Mouse (Mus musculus) CH12.LX (cell line): Measurements from ENCODE around the gene Trim44. TPM values are rescaled to one million over a fixed set of nuclear protein-coding genes. Genes with fewer than 3 reads are reported as not detected.

Source experiments
- DNase-seq: peaks from one replicate; pipeline ENCODE4 v3.0.0-alpha.2; 2013; ENCODE audit errors: extremely low read depth
- H3K27ac ChIP-seq: 2 replicates; pipeline ENCODE4 v1.5.1; 2012; ENCODE audit warnings: low read depth, mild to moderate bottlenecking, control low read depth, moderate library complexity; ENCODE audit not compliant: insufficient read depth
- H3K27me3 ChIP-seq: replicated peaks from 2 replicates; pipeline ENCODE3; 2012; ENCODE audit warnings: inconsistent platforms
- H3K36me3 ChIP-seq, 2 experiments: replicated peaks in 1 of 2; 2 replicates each; pipeline versions ENCODE3 to v1.6.1; 2012; ENCODE audit warnings: inconsistent platforms in 1 of 2, low read length in 1 of 2, mild to moderate bottlenecking in 1 of 2, mixed read lengths in 1 of 2, moderate library complexity in 1 of 2; ENCODE audit not compliant: control insufficient read depth in 1 of 2, insufficient read depth in 1 of 2
- H3K4me1 ChIP-seq, 2 experiments: 2 replicates each; pipeline ENCODE4 v1.6.1; 2012; ENCODE audit warnings: inconsistent platforms in 1 of 2, moderate library complexity in 1 of 2; ENCODE audit not compliant: insufficient read depth in 2 of 2, control insufficient read depth in 1 of 2
- H3K4me2 ChIP-seq: 2 replicates; pipeline ENCODE4 v1.6.1; 2012; ENCODE audit warnings: low read depth, mild to moderate bottlenecking, control low read depth; ENCODE audit not compliant: poor library complexity, insufficient read depth, severe bottlenecking
- H3K4me3 ChIP-seq, 3 experiments: fragments of 150-350 bp in 1 of 3; sonication (generic) in 1 of 3; replicated peaks in 1 of 3; 2 replicates each; pipeline versions ENCODE3 to v1.5.1; 2011 to 2012; ENCODE audit warnings: low read depth in 2 of 3, low read length in 2 of 3, mild to moderate bottlenecking in 2 of 3, moderate library complexity in 2 of 3, control low read depth in 1 of 3, improper control_type of control experiment in 1 of 3, inconsistent platforms in 1 of 3, mixed read lengths in 1 of 3; ENCODE audit not compliant: poor library complexity in 1 of 3
- H3K79me2 ChIP-seq: replicated peaks from 2 replicates; pipeline ENCODE4 v1.6.1; 2012; ENCODE audit warnings: mild to moderate bottlenecking, moderate library complexity; ENCODE audit not compliant: control insufficient read depth, poor library complexity, insufficient read depth, severe bottlenecking; ENCODE audit errors: extremely low read depth
- H3K9ac ChIP-seq: 2 replicates; pipeline ENCODE4 v1.6.1; 2012; ENCODE audit warnings: low read depth, mild to moderate bottlenecking, control low read depth, moderate library complexity; ENCODE audit not compliant: insufficient read depth
- H3K9me3 ChIP-seq: replicated peaks from 2 replicates; pipeline ENCODE3; 2012; ENCODE audit warnings: low read length, inconsistent platforms, mixed read lengths
- BHLHE40 ChIP-seq: IDR thresholded peaks from 2 replicates; pipeline ENCODE4 v1.6.1; 2011; ENCODE audit warnings: mild to moderate bottlenecking, low read depth, low read length, improper control_type of control experiment
- CHD2 ChIP-seq: IDR thresholded peaks from 2 replicates; pipeline ENCODE4 v1.6.1; 2011; ENCODE audit warnings: low read length, improper control_type of control experiment
- ELF1 ChIP-seq: IDR thresholded peaks from 2 replicates; pipeline ENCODE4 v1.6.1; 2014; ENCODE audit warnings: low read depth, mild to moderate bottlenecking, inconsistent platforms, low read length, improper control_type of control experiment
- EP300 ChIP-seq: IDR thresholded peaks from 2 replicates; pipeline ENCODE4 v1.6.1; 2011; ENCODE audit warnings: low read length, improper control_type of control experiment
- JUND ChIP-seq: conservative IDR thresholded peaks from 2 replicates; pipeline ENCODE4 v1.6.1; 2011; ENCODE audit warnings: low read depth, low read length, improper control_type of control experiment
- KAT2A ChIP-seq: IDR thresholded peaks from 2 replicates; pipeline ENCODE4 v1.6.1; 2012; ENCODE audit warnings: low read length, improper control_type of control experiment, inconsistent platforms; ENCODE audit not compliant: insufficient replicate concordance
- MAZ ChIP-seq: IDR thresholded peaks from 2 replicates; pipeline ENCODE4 v1.6.1; 2012; ENCODE audit warnings: low read depth, mild to moderate bottlenecking, inconsistent platforms, low read length, improper control_type of control experiment, moderate library complexity
- MXI1 ChIP-seq: IDR thresholded peaks from 2 replicates; pipeline ENCODE4 v1.6.1; 2011; ENCODE audit warnings: mild to moderate bottlenecking, low read depth, low read length, improper control_type of control experiment
- MYC ChIP-seq: IDR thresholded peaks from 2 replicates; pipeline ENCODE4 v1.6.1; 2011; ENCODE audit warnings: low read depth, mild to moderate bottlenecking, improper control_type of control experiment, low read length
- NELFE ChIP-seq: IDR thresholded peaks from 2 replicates; pipeline ENCODE4 v1.6.1; 2011; ENCODE audit warnings: low read depth, low read length, improper control_type of control experiment
- TBP ChIP-seq: conservative IDR thresholded peaks from 2 replicates; pipeline ENCODE4 v1.6.1; 2011; ENCODE audit warnings: low read depth, low read length, improper control_type of control experiment
- TCF12 ChIP-seq: IDR thresholded peaks from 2 replicates; pipeline ENCODE4 v1.6.1; 2014; ENCODE audit warnings: low read depth, mild to moderate bottlenecking, inconsistent platforms, low read length, improper control_type of control experiment
- USF1 ChIP-seq: IDR thresholded peaks from 2 replicates; pipeline ENCODE4 v1.6.1; 2014; ENCODE audit warnings: low read depth, mild to moderate bottlenecking, inconsistent platforms, low read length, improper control_type of control experiment
- ZC3H11A ChIP-seq: IDR thresholded peaks from 2 replicates; pipeline ENCODE4 v1.6.1; 2012; ENCODE audit warnings: low read depth, mild to moderate bottlenecking, inconsistent platforms, low read length, improper control_type of control experiment
- ZKSCAN1 ChIP-seq: IDR thresholded peaks from 2 replicates; pipeline ENCODE4 v1.6.1; 2012; ENCODE audit warnings: low read depth, inconsistent platforms, low read length, improper control_type of control experiment, borderline replicate concordance
- ZMIZ1 ChIP-seq: IDR thresholded peaks from 2 replicates; pipeline ENCODE4 v1.6.1; 2012; ENCODE audit warnings: low read depth, mild to moderate bottlenecking, inconsistent platforms, low read length, improper control_type of control experiment
- dilution Hi-C: fragments of 300-500 bp; cut with MboI; formaldehyde crosslinking; loops from 2 replicates; pipeline ENCODE4 v1.14.3; 2020; ENCODE audit warnings: low sequenced_read_pairs; ENCODE audit not compliant: extremely low pct_unique_long_range_greater_than_20kb, extremely low pct_ligation_motif_present
- in situ Hi-C: fragments of 300-500 bp; cut with MboI; formaldehyde crosslinking; loops from 3 replicates; pipeline ENCODE4 v1.14.3; 2019; ENCODE audit warnings: low sequenced_read_pairs, low pct_ligation_motif_present, low pct_unique_long_range_greater_than_20kb, mixed read lengths
- polyA plus RNA-seq: library from polyadenylated mRNA; unstranded; fragments of >175 nt; gene quantifications from 2 replicates; pipeline ENCODE4 v1.2.1, GENCODE M21; 2012; ENCODE audit warnings: low read depth; ENCODE audit not compliant: insufficient read length
- total RNA-seq, 2 experiments: library from RNA; depleted of rRNA; stranded (reverse); fragments of 300-350 nt in 1 of 2; fragments of >200 nt in 1 of 2; gene quantifications; 2 replicates each; pipeline ENCODE4 v1.2.3; 2012 to 2014

Gene Trim44
- total and polyA plus RNA-seq, 3 experiments: 22.7 to 77.5 (median 28.0) TPM

GRCm38 (mm10) chr2:102449630-102450247 is 42.1 kb upstream of the Trim44 start:
- DNase-seq: no peak
- Histone ChIP-seq H3K36me3 (no peaks in the 10 kb centered on the region), H3K9me3 (peaks cover 11% of the 10 kb centered on the region), H3K27ac (no peak overlapping the region), H3K4me2 (no peak overlapping the region), H3K4me3 (no peak overlapping the region), H3K27me3 (no peaks in the 10 kb centered on the region), H3K9ac (no peak overlapping the region), H3K4me1 (peaks cover 0 to 15% of the 10 kb centered on the region in 2 experiments; a peak in 2 of 4 replicates), H3K79me2 (no peaks in the 10 kb centered on the region)
- dilution Hi-C loops (no loop called here), in situ Hi-C loops (loop anchor here (10.0 to 25.0 kb wide), 2 partner anchors 355 to 537 kb away; no protein-coding TSS in a partner anchor)
- no peak for TF ChIP-seq ZKSCAN1
- TF ChIP-seq KAT2A: no peak
- no peak for TF ChIP-seq MYC

- Histone ChIP-seq H3K9me3 (peaks cover 11% of the 10 kb centered on the region), H3K27ac (no peak overlapping the region), H3K9ac (no peak overlapping the region), H3K4me3 (no peak overlapping the region), H3K79me2 (no peaks in the 10 kb centered on the region), H3K4me1 (peaks cover 0 to 16% of the 10 kb centered on the region in 2 experiments; a peak in 2 of 4 replicates), H3K27me3 (no peaks in the 10 kb centered on the region), H3K4me2 (no peak overlapping the region), H3K36me3 (no peaks in the 10 kb centered on the region)
- dilution Hi-C loops: no loop called here
- in situ Hi-C loops: loop anchor here (25.0 kb wide), 1 partner anchor 537 kb away; no protein-coding TSS in a partner anchor
- no peak for TF ChIP-seq CHD2
- no peak for TF ChIP-seq USF1
- no peak for DNase-seq
Measured at GRCm38 (mm10) chr2:102449056-102449455, 41.4 kb upstream of the Trim44 start.

- Histone ChIP-seq H3K4me2 (no peak overlapping the region), H3K9ac (no peak overlapping the region), H3K4me1 (peaks cover 0 to 16% of the 10 kb centered on the region in 2 experiments; a peak in 2 of 4 replicates), H3K9me3 (peaks cover 11% of the 10 kb centered on the region), H3K36me3 (no peaks in the 10 kb centered on the region), H3K4me3 (no peak overlapping the region), H3K27ac (no peak overlapping the region), H3K79me2 (no peaks in the 10 kb centered on the region), H3K27me3 (no peaks in the 10 kb centered on the region)
- dilution Hi-C loops: no loop called here
- no peak for DNase-seq
- no peak for TF ChIP-seq TBP
- no peak for TF ChIP-seq MAZ
- TF ChIP-seq ZMIZ1: no peak
- TF ChIP-seq ELF1: no peak
- TF ChIP-seq ZC3H11A: no peak
- no peak for TF ChIP-seq BHLHE40
- TF ChIP-seq MXI1: no peak
- no peak for TF ChIP-seq USF1
- no peak for TF ChIP-seq TCF12
- TF ChIP-seq ZKSCAN1: no peak
- TF ChIP-seq JUND: no peak
- no peak for TF ChIP-seq NELFE
- no peak for TF ChIP-seq EP300
- in situ Hi-C loops: loop anchor here (25.0 kb wide), 1 partner anchor 536 kb away; no protein-coding TSS in a partner anchor
Measured at GRCm38 (mm10) chr2:102447831-102448230, 40.2 kb upstream of the Trim44 start.
